Mouse (Mus musculus) CH12.LX (cell line): ENCODE results near the gene Lima1.

Experiments used
- MXI1 ChIP-seq: IDR thresholded peaks from 2 replicates; pipeline ENCODE4 v1.6.1; 2011; ENCODE audit warnings: mild to moderate bottlenecking, low read depth, low read length, improper control_type of control experiment
- POLR2A ChIP-seq: IDR thresholded peaks from 2 replicates; pipeline ENCODE4 v1.6.1; 2011; ENCODE audit warnings: low read depth, mild to moderate bottlenecking, improper control_type of control experiment, low read length

DNA sequence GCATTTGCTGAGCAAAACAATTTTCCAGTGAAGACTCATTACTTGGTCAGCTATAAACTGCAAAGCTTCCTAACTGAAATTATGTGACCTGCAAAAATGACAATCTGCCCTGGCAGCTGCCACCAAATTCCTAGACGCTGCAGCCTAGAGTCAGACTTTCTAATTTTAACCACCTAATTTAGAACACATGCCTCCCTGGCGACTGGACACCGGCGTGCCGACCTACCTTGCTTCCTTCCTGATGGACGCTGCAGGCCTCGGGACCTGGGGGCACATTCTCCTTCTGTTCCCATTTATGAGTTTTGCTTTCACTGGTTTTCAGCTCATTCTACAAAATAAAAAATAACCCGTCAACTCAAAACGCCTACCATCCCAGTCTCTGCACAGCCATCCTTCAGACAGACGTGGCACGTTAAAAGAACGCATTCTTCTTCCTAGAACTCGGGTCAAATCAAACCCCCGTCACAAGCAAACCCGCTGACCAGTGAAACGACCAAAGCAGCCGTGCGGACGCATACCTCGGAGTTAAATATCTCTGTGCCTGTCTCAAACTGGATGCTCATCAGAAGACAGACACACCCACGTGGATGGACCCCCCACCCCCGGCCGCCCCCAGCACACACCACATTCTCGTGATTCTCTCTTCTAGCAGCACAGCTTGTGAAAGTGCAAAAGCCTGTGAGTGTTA is 73.2 kb downstream of the Lima1 start:
- TF ChIP-seq MXI1 (no peak), POLR2A (no peak)
